Mouse (Mus musculus) heart, postnatal 14 days (tissue): ENCODE data around the gene Trim7. TPM values are rescaled to one million over a fixed set of nuclear protein-coding genes. Genes with fewer than 3 reads are reported as not detected.

Source experiments
- DNase-seq, 2 experiments: peaks; one replicate each; pipeline ENCODE4 v3.0.0; 2021 to 2022
- intact Hi-C: fragments of 180-260 bp; cut with DNase I; formaldehyde crosslinking; loops from one replicate; pipeline ENCODE4 v1.15.1; 2025
- total RNA-seq, 2 experiments: library from RNA; stranded (reverse); gene quantifications; 2 replicates each; pipeline ENCODE4 v1.2.3; 2021

Gene Trim7
- total RNA-seq, 2 experiments from 2014 or later = 23.4 to 23.9 TPM

DNA sequence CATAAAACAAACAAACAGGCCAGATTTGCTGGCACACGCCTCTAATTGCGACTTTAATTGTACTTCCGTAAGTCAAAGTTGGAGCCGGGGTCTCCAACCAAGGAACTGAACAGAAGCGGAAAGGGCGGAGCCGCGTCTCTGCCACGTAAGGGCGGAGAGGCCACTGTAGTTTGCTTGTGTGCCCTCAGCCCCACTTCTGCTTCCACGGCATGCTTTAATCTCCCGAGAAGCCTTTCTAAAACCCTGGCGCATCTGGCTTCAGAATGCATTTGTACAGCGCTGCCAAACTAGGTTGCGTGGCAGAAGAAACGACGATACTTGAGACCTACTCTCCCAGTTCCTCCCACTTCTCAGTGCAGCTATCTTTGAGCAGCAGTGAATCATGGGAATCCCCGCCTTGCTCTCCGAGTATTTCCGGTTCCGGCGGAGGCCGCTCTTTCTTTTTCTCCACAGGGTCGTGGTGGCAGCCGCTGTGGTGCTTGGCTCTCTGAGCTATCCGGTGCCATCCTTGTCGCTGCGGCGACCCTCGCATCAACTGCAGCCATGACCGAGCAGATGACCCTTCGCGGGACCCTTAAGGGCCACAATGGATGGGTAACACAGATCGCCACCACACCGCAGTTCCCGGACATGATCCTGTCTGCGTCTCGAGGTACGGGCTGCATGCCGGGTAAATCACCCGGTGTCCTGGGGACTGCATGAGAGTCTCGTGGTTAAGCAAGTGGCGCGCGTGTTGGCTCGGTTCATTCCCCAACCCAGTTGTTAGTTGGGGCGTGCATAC lies 25.8 kb upstream of the Trim7 start, which contains the start of gene Rack1:
Gene Rack1, plus strand, starts transcription at position 412 of the 781 bp plus-strand sequence.
- DNase-seq = peak; percentile 85 to 89
- intact Hi-C loops = loop anchor here (2.0 to 10.0 kb wide), 3 partner anchors 15 to 465 kb away; partner anchors contain the start of gene Zfp62

- intact Hi-C loops = loop anchor here (2.0 kb wide), 1 partner anchor 13 kb away; no protein-coding TSS in a partner anchor
- DNase-seq = no peak
Observed at GRCm38 (mm10) chr11:48801831-48802772, 23.8 kb upstream of the Trim7 start.

GRCm38 (mm10) chr11:48803988-48804387 lies 22.0 kb upstream of the Trim7 start:
- DNase-seq = no peak
- intact Hi-C loops = no loop called here

GRCm38 (mm10) chr11:48804922-48805321 lies 21.0 kb upstream of the Trim7 start:
- intact Hi-C loops = no loop called here

DNA sequence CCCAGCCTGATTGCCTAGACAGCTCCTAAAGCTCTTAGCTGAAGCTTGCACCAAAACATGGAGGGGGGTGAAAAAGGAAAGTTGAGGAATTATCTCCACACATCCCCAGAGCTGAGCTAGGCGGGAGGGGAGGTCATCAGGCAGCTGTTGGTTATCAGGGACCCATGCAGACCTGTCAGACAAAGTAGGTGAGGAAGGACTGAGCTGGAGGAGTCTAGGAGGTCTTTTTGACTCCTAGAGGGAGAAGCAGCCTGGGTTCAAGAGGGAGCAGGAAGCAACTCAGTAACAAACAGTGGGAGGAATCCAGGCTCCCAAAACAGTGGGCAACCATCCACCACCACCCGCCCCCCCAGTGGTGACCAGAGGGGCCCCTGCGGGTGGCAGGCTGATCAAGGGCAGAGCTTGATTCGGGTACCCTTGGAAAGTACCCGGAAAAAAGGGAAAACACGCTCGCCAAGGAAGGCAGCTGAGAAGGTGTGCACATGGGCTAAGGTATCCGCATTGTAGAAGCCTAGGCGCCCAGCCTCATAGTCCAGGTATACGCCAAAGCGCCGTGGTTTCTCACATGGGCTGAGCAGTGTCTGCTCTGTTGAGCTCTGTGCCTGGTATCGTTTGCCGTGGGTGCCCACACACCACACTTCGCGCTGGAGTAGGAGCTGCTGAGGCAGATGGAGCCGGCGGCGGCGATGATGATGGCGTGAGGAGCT lies 18.9 kb upstream of the Trim7 start:
- intact Hi-C loops = no loop called here
- DNase-seq = no peak

More at GRCm38 (mm10) chr11:48804922-48805321, 21.0 kb upstream of the Trim7 start:
- no peak for DNase-seq

DNA sequence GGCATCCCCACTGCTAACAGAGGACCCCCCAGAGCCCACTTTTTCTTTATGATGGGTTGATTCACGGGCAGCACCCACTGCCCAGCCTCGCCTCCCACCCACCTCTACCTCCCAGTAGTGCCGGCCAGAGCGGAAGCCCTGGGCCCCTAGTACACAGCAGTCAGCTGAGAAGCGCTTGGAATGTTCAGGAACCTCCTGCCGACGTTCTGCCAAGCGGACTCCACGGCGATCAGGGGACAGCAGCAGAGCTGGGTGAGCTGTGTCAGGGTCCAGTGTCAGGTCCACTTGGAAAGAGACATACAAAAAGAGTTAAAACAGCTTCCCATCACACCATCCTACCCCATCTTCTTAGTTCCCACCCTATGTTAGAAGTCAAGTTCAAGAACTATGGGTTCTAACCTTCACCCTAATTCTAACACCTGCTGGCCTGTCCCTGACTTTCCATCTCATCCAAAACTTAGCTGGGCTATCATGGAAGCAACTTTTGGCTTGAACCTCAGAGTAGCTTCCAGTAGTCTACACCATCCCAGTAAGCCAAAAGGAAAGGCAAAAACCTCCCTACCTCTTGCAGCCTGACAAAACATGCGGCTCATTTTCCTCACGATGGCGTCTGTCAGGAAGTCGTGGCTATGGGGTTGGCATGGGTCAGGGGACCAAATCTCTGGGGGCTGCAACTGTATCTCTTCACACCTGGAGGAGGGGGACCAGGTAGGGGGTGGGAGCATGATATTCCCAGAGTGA lies 18.2 kb upstream of the Trim7 start:
- intact Hi-C loops = no loop called here
- DNase-seq = no peak

- intact Hi-C loops = no loop called here
Observed at GRCm38 (mm10) chr11:48808304-48808646, 17.7 kb upstream of the Trim7 start.

GRCm38 (mm10) chr11:48808737-48809433 lies 17.1 kb upstream of the Trim7 start:
- intact Hi-C loops = no loop called here
- DNase-seq = peak; percentile 50 to 70

More at GRCm38 (mm10) chr11:48808304-48808646, 17.7 kb upstream of the Trim7 start:
- DNase-seq = no peak

DNA sequence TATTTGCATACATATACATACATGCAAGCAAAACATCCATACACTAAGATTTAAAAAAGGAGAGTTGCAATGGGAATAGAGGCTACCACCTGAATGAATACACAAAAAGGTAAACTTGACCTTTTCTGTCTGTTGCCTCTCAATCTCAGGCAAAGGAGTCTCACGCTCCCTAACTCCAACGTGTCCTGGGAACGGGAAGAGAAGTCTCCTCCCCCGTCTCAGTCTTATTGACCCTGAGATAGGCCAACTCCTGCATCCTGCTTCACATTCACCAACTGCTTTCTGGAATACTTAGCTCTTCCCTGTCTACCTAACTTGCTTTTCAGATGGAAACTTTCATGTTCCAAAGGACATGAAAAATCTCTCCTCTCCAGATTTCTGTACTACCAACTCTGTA lies 16.5 kb upstream of the Trim7 start:
- intact Hi-C loops = no loop called here
- no peak for DNase-seq

DNA sequence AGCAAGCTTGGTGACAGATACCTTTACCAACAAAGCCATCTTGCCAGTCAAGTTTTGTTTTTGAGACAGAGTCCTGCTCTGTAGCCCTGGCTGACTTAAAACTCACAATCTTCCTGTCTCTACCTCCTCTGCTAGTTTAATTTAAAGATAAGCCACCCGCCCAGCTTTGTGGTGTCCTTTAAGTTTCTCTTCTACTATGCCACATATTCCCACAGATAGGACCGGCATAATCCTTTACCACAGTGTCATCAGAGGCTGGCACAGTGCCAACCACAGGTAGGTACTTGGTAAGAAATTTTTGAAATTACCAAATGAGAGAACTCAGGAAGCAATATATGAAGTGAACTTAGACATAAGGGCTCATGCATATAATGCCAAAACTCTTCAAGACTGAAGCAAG lies 15.8 kb upstream of the Trim7 start:
- no peak for DNase-seq
- intact Hi-C loops = no loop called here

DNA sequence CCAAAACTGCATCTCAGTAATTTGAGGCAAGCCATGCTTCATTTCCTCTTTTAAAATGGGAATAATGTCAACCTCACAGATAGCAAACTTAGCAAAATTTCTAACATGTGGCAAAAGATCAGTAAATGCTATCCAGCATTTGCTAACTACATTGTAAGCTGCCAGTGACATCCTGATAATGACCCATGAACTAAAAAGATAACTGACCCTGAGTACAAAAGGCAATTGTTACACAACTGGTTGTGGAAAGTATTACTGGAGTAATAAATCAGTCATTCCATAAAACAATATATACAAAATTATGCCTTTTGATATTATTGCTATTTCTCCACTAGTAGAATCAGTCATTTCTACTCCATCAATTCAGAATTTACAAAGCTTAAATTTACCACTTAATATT lies 12.2 kb upstream of the Trim7 start:
- DNase-seq = no peak
- intact Hi-C loops = loop anchor here (2.0 kb wide), 1 partner anchor 13 kb away; the partner anchor contains the start of gene Rack1

GRCm38 (mm10) chr11:48815851-48816250 lies 10.1 kb upstream of the Trim7 start:
- no peak for DNase-seq
- intact Hi-C loops = loop anchor here (2.0 to 5.0 kb wide), 2 partner anchors 15 to 386 kb away; partner anchors contain the start of genes Rack1 and Zfp62

- intact Hi-C loops = loop anchor here (5.0 kb wide), 1 partner anchor 386 kb away; the partner anchor contains the start of gene Zfp62
- peak; percentile 31 to 51 for DNase-seq
Observed at GRCm38 (mm10) chr11:48816281-48816781, 9.6 kb upstream of the Trim7 start.

GRCm38 (mm10) chr11:48816800-48817665 lies 8.9 kb upstream of the Trim7 start, which contains the start of gene Trim41:
TSS of gene Trim41 (minus strand) at chr11:48817353.
- peak; percentile 99 for DNase-seq
- intact Hi-C loops = loop anchor here (5.0 kb wide), 1 partner anchor 385 kb away; the partner anchor contains the start of gene Zfp62

- intact Hi-C loops = loop anchor here (2.0 to 5.0 kb wide), 3 partner anchors 15 to 385 kb away; partner anchors contain the start of gene Zfp62
- no peak for DNase-seq
Observed at GRCm38 (mm10) chr11:48817794-48818193, 8.1 kb upstream of the Trim7 start.

DNA sequence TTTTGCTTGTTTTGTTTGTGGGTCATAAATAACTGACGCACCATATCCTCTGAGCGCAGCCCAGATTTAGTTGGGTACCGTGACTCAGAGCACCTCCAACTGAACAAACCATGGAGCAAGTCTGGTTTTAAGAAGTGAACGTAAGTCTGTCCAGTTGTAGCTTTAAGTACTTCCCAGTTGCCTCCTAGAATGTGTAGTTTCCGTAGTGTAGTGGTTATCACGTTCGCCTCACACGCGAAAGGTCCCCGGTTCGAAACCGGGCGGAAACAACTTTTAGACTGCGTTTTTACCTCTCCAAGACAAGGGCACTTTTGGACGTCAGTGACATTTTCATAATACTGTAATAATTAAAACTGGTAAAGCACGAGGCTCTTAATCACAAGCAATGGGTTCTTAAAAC lies 7.6 kb upstream of the Trim7 start:
- DNase-seq = peak; percentile 83 to 87
- intact Hi-C loops = loop anchor here (2.0 to 5.0 kb wide), 3 partner anchors 14 to 384 kb away; partner anchors contain the start of gene Zfp62

DNA sequence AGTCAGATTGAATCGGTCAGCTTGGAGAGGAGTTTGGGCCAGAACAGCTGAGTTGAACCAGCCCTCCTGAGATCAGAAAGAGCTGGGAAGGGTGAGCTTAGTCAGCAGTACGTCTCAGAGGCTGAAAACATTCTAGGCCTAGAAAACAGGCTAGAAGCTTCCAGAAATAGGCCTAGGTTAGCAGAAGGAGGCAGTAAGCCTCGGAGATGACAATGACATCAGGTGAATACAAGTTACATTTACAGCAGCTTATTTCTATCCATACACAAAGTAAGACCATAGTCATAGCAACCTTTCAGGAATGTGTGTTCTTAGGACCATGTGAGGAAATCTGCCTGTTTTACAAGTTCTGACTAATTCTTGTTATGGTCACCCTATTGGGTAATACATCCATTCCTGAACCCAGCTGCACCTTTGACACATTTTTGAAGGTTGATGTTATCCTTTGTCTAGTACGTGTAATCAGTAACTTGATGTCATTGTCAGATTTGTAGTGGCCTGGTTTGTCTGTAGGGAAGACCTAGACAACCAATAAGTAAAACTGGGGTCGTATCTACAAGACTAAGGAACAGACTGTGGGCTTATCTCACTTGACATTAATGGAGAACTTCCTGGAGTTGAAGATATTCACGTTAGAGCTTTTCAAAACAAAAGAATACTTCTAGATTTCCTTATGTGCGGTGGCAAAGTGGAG lies 6.2 kb upstream of the Trim7 start:
- no peak for DNase-seq
- intact Hi-C loops = loop anchor here (2.0 to 5.0 kb wide), 3 partner anchors 13 to 383 kb away; partner anchors contain the start of gene Zfp62
